Mouse (Mus musculus) lung, embryonic 15.5 days (tissue): ENCODE results near the gene Ap2a2. TPM values are rescaled to one million over a fixed set of nuclear protein-coding genes. Genes with fewer than 3 reads are reported as not detected.

Experiments
- ATAC-seq: fragments of 200-750 bp; cut with Nextera tagmentation; 2 replicates; pipeline ENCODE4 v1.8.0; 2017; ENCODE audit warnings: moderate number of reproducible peaks, borderline replicate concordance; ENCODE audit not compliant: low FRiP score, low TSS enrichment; ENCODE audit errors: extremely low read depth
- H3K27ac ChIP-seq: fragments of 300-500 bp; sonication (generic); 2 replicates; pipeline ENCODE4 v1.5.1; 2015; ENCODE audit warnings: moderate library complexity, mild to moderate bottlenecking, inconsistent platforms
- H3K27me3 ChIP-seq: fragments of 300-500 bp; sonication (generic); 2 replicates; pipeline ENCODE4 v1.6.1; 2015; ENCODE audit warnings: inconsistent platforms
- H3K36me3 ChIP-seq: fragments of 300-500 bp; sonication (generic); 2 replicates; pipeline ENCODE4 v1.6.1; 2015; ENCODE audit warnings: inconsistent platforms
- H3K4me1 ChIP-seq: fragments of 300-500 bp; sonication (generic); 2 replicates; pipeline ENCODE4 v1.6.1; 2015; ENCODE audit warnings: inconsistent platforms
- H3K4me2 ChIP-seq: fragments of 300-500 bp; sonication (generic); 2 replicates; pipeline ENCODE4 v1.6.1; 2015; ENCODE audit warnings: inconsistent platforms, mild to moderate bottlenecking, moderate library complexity
- H3K4me3 ChIP-seq: fragments of 300-500 bp; sonication (generic); 2 replicates; pipeline ENCODE4 v1.5.1; 2015; ENCODE audit warnings: mild to moderate bottlenecking, inconsistent platforms
- H3K9ac ChIP-seq: fragments of 300-500 bp; sonication (generic); 2 replicates; pipeline ENCODE4 v1.6.1; 2015; ENCODE audit warnings: inconsistent platforms
- H3K9me3 ChIP-seq: fragments of 300-500 bp; sonication (generic); 2 replicates; pipeline ENCODE4 v1.6.1; 2016; ENCODE audit warnings: inconsistent platforms
- WGBS: fragments of 180-500 bp; shearing (Covaris S2); methylation state at CpG from one replicate; pipeline ENCODE4 v1.1.7; 2015; 5-methylcytosine and 5-hydroxymethylcytosine counted together
- polyA plus RNA-seq: library from polyadenylated mRNA; unstranded; fragments of >200 nt; fragmentation: Nextera tagmentation; extraction: Ambion mirVana; gene quantifications from 2 replicates; pipeline ENCODE4 v1.2.1, GENCODE M21; 2015

The Ap2a2 gene
- polyA plus RNA-seq, 1 experiment from 2014 or later, result 73.4 TPM

- H3K27ac ChIP-seq, result peak overlapping the region; percentile 73
- H3K36me3 ChIP-seq, result 0 out of 2 replicates have a peak, but pooled peaks cover 3% of the 10 kb centered on the region
- peak overlapping the region; percentile 77 for H3K4me3 ChIP-seq
- H3K4me1 ChIP-seq, result peaks cover 21% of the 10 kb centered on the region
- H3K27me3 ChIP-seq, result no peaks in the 10 kb centered on the region
- H3K9ac ChIP-seq, result peak overlapping the region; percentile 95
- ATAC-seq, result peak; percentile 37
- H3K9me3 ChIP-seq, result no peaks in the 10 kb centered on the region
- 1% methylated on average over 33 of the region's 33 CpGs for WGBS
- H3K4me2 ChIP-seq, result peak overlapping the region; percentile 94
Measured at GRCm38 (mm10) chr7:141562421-141562851, 463 bp downstream of the Ap2a2 start.

GRCm38 (mm10) chr7:141562852-141563427 is 967 bp downstream of the Ap2a2 start:
- 0 out of 2 replicates have a peak, but pooled peaks cover 3% of the 10 kb centered on the region for H3K36me3 ChIP-seq
- WGBS, result 1% methylated on average over 21 of the region's 21 CpGs
- H3K9me3 ChIP-seq, result no peaks in the 10 kb centered on the region
- peak overlapping the region; percentile 77 for H3K4me3 ChIP-seq
- H3K4me2 ChIP-seq, result peak overlapping the region; percentile 94
- H3K9ac ChIP-seq, result peak overlapping the region; percentile 95
- 0 out of 2 replicates have a peak overlapping the region, but pooled peaks have one; percentile 12 for H3K27ac ChIP-seq
- H3K4me1 ChIP-seq, result peaks cover 22% of the 10 kb centered on the region
- H3K27me3 ChIP-seq, result no peaks in the 10 kb centered on the region
- peak; percentile 20; the same call in 1 of the 2 replicates for ATAC-seq

GRCm38 (mm10) chr7:141564561-141564960 is 2.6 kb downstream of the Ap2a2 start:
- Histone ChIP-seq H3K4me1 (peaks cover 22% of the 10 kb centered on the region), H3K27me3 (no peaks in the 10 kb centered on the region), H3K4me2 (no peak overlapping the region), H3K9ac (no peak overlapping the region), H3K36me3 (0 out of 2 replicates have a peak, but pooled peaks cover 3% of the 10 kb centered on the region), H3K4me3 (no peak overlapping the region), H3K9me3 (no peaks in the 10 kb centered on the region), H3K27ac (no peak overlapping the region)
- ATAC-seq, result no peak
- 74% methylated on average over 7 of the region's 7 CpGs for WGBS

- 67% methylated on average over 7 of the region's 7 CpGs for WGBS
- Histone ChIP-seq H3K4me1 (peaks cover 18% of the 10 kb centered on the region), H3K9me3 (no peaks in the 10 kb centered on the region), H3K4me2 (no peak overlapping the region), H3K27me3 (no peaks in the 10 kb centered on the region), H3K36me3 (0 out of 2 replicates have a peak, but pooled peaks cover 3% of the 10 kb centered on the region), H3K27ac (no peak overlapping the region), H3K4me3 (no peak overlapping the region), H3K9ac (no peak overlapping the region)
- no peak for ATAC-seq
Measured at GRCm38 (mm10) chr7:141566587-141566986, 4.6 kb downstream of the Ap2a2 start.

GRCm38 (mm10) chr7:141569283-141569803 is 7.4 kb downstream of the Ap2a2 start:
- Histone ChIP-seq H3K27ac (no peak overlapping the region), H3K4me3 (no peak overlapping the region), H3K36me3 (0 out of 2 replicates have a peak, but pooled peaks cover 3% of the 10 kb centered on the region), H3K9me3 (no peaks in the 10 kb centered on the region), H3K4me1 (0 out of 2 replicates have a peak, but pooled peaks cover 3% of the 10 kb centered on the region), H3K27me3 (no peaks in the 10 kb centered on the region), H3K4me2 (no peak overlapping the region), H3K9ac (no peak overlapping the region)
- WGBS, result 73% methylated on average over 9 of the region's 9 CpGs
- ATAC-seq, result no peak

- Histone ChIP-seq H3K9me3 (no peaks in the 10 kb centered on the region), H3K27ac (no peak overlapping the region), H3K36me3 (0 out of 2 replicates have a peak, but pooled peaks cover 3% of the 10 kb centered on the region), H3K4me3 (no peak overlapping the region), H3K27me3 (no peaks in the 10 kb centered on the region), H3K4me2 (no peak overlapping the region), H3K9ac (no peak overlapping the region), H3K4me1 (0 out of 2 replicates have a peak, but pooled peaks cover 3% of the 10 kb centered on the region)
- WGBS, result 76% methylated on average over 3 of the region's 3 CpGs
- ATAC-seq, result no peak
Measured at GRCm38 (mm10) chr7:141569916-141570315, 7.9 kb downstream of the Ap2a2 start.

- no peak for ATAC-seq
- H3K27me3 ChIP-seq, result no peaks in the 10 kb centered on the region
- no peaks in the 10 kb centered on the region for H3K36me3 ChIP-seq
- no peak overlapping the region for H3K4me2 ChIP-seq
- H3K27ac ChIP-seq, result no peak overlapping the region
- no peak overlapping the region for H3K4me3 ChIP-seq
- 0 out of 2 replicates have a peak, but pooled peaks cover 3% of the 10 kb centered on the region for H3K4me1 ChIP-seq
- 77% methylated on average over 4 of the region's 4 CpGs for WGBS
- no peaks in the 10 kb centered on the region for H3K9me3 ChIP-seq
- H3K9ac ChIP-seq, result no peak overlapping the region
Measured at GRCm38 (mm10) chr7:141570625-141571295, 8.8 kb downstream of the Ap2a2 start.

- WGBS, result 60% methylated on average over 3 of the region's 3 CpGs
- H3K27ac ChIP-seq, result no peak overlapping the region
- H3K27me3 ChIP-seq, result no peaks in the 10 kb centered on the region
- no peaks in the 10 kb centered on the region for H3K4me1 ChIP-seq
- ATAC-seq, result no peak
- H3K4me2 ChIP-seq, result no peak overlapping the region
- no peak overlapping the region for H3K9ac ChIP-seq
- H3K36me3 ChIP-seq, result no peaks in the 10 kb centered on the region
- no peaks in the 10 kb centered on the region for H3K9me3 ChIP-seq
- H3K4me3 ChIP-seq, result no peak overlapping the region
Measured at GRCm38 (mm10) chr7:141574041-141574440, 12.1 kb downstream of the Ap2a2 start.

GRCm38 (mm10) chr7:141575481-141575880 is 13.5 kb downstream of the Ap2a2 start:
- ATAC-seq, result no peak
- 87% methylated on average over 3 of the region's 3 CpGs for WGBS
- no peak overlapping the region for H3K9ac ChIP-seq

GRCm38 (mm10) chr7:141577801-141578200 is 15.8 kb downstream of the Ap2a2 start:
- 84% methylated on average over 3 of the region's 3 CpGs for WGBS
- ATAC-seq, result no peak
- no peaks in the 10 kb centered on the region for H3K4me1 ChIP-seq
- H3K4me2 ChIP-seq, result no peak overlapping the region
- H3K9ac ChIP-seq, result no peak overlapping the region
- no peaks in the 10 kb centered on the region for H3K36me3 ChIP-seq
- no peaks in the 10 kb centered on the region for H3K27me3 ChIP-seq
- H3K27ac ChIP-seq, result no peak overlapping the region
- H3K4me3 ChIP-seq, result no peak overlapping the region
- H3K9me3 ChIP-seq, result no peaks in the 10 kb centered on the region

More at GRCm38 (mm10) chr7:141575481-141575880, 13.5 kb downstream of the Ap2a2 start:
- Histone ChIP-seq H3K27me3 (no peaks in the 10 kb centered on the region), H3K27ac (no peak overlapping the region), H3K9me3 (no peaks in the 10 kb centered on the region), H3K4me2 (no peak overlapping the region), H3K36me3 (no peaks in the 10 kb centered on the region), H3K4me1 (no peaks in the 10 kb centered on the region), H3K4me3 (no peak overlapping the region)

- no peak for ATAC-seq
- Histone ChIP-seq H3K4me3 (no peak overlapping the region), H3K9ac (no peak overlapping the region), H3K9me3 (no peaks in the 10 kb centered on the region), H3K4me1 (no peaks in the 10 kb centered on the region), H3K4me2 (no peak overlapping the region), H3K36me3 (no peaks in the 10 kb centered on the region), H3K27me3 (no peaks in the 10 kb centered on the region), H3K27ac (no peak overlapping the region)
- WGBS, result 95% methylated on average over 1 of the region's 1 CpGs
Measured at GRCm38 (mm10) chr7:141578511-141578910, 16.5 kb downstream of the Ap2a2 start.

GRCm38 (mm10) chr7:141578943-141579342 is 17.0 kb downstream of the Ap2a2 start:
- no peaks in the 10 kb centered on the region for H3K27me3 ChIP-seq
- no peak for ATAC-seq
- H3K9ac ChIP-seq, result no peak overlapping the region
- no peaks in the 10 kb centered on the region for H3K4me1 ChIP-seq
- WGBS, result 82% methylated on average over 2 of the region's 2 CpGs
- no peaks in the 10 kb centered on the region for H3K36me3 ChIP-seq
- H3K9me3 ChIP-seq, result no peaks in the 10 kb centered on the region
- no peak overlapping the region for H3K4me2 ChIP-seq
- no peak overlapping the region for H3K27ac ChIP-seq
- H3K4me3 ChIP-seq, result no peak overlapping the region
